Mouse (Mus musculus) CH12.LX (cell line): ENCODE data around the gene Itsn1. TPM values are rescaled to one million over a fixed set of nuclear protein-coding genes. Genes with fewer than 3 reads are reported as not detected.

ENCODE experiments used
- DNase-seq: peaks from one replicate; pipeline ENCODE4 v3.0.0-alpha.2; 2013; ENCODE audit errors: extremely low read depth
- H3K27ac ChIP-seq: 2 replicates; pipeline ENCODE4 v1.5.1; 2012; ENCODE audit warnings: low read depth, mild to moderate bottlenecking, control low read depth, moderate library complexity; ENCODE audit not compliant: insufficient read depth
- H3K27me3 ChIP-seq: replicated peaks from 2 replicates; pipeline ENCODE3; 2012; ENCODE audit warnings: inconsistent platforms
- H3K36me3 ChIP-seq, 2 experiments: replicated peaks in 1 of 2; 2 replicates each; pipeline versions ENCODE3 to v1.6.1; 2012; ENCODE audit warnings: inconsistent platforms in 1 of 2, low read length in 1 of 2, mild to moderate bottlenecking in 1 of 2, mixed read lengths in 1 of 2, moderate library complexity in 1 of 2; ENCODE audit not compliant: control insufficient read depth in 1 of 2, insufficient read depth in 1 of 2
- H3K4me1 ChIP-seq, 2 experiments: 2 replicates each; pipeline ENCODE4 v1.6.1; 2012; ENCODE audit warnings: inconsistent platforms in 1 of 2, moderate library complexity in 1 of 2; ENCODE audit not compliant: insufficient read depth in 2 of 2, control insufficient read depth in 1 of 2
- H3K4me2 ChIP-seq: 2 replicates; pipeline ENCODE4 v1.6.1; 2012; ENCODE audit warnings: low read depth, mild to moderate bottlenecking, control low read depth; ENCODE audit not compliant: poor library complexity, insufficient read depth, severe bottlenecking
- H3K4me3 ChIP-seq, 3 experiments: fragments of 150-350 bp in 1 of 3; sonication (generic) in 1 of 3; replicated peaks in 1 of 3; 2 replicates each; pipeline versions ENCODE3 to v1.5.1; 2011 to 2012; ENCODE audit warnings: low read depth in 2 of 3, low read length in 2 of 3, mild to moderate bottlenecking in 2 of 3, moderate library complexity in 2 of 3, control low read depth in 1 of 3, improper control_type of control experiment in 1 of 3, inconsistent platforms in 1 of 3, mixed read lengths in 1 of 3; ENCODE audit not compliant: poor library complexity in 1 of 3
- H3K79me2 ChIP-seq: replicated peaks from 2 replicates; pipeline ENCODE4 v1.6.1; 2012; ENCODE audit warnings: mild to moderate bottlenecking, moderate library complexity; ENCODE audit not compliant: control insufficient read depth, poor library complexity, insufficient read depth, severe bottlenecking; ENCODE audit errors: extremely low read depth
- H3K9ac ChIP-seq: 2 replicates; pipeline ENCODE4 v1.6.1; 2012; ENCODE audit warnings: low read depth, mild to moderate bottlenecking, control low read depth, moderate library complexity; ENCODE audit not compliant: insufficient read depth
- H3K9me3 ChIP-seq: replicated peaks from 2 replicates; pipeline ENCODE3; 2012; ENCODE audit warnings: low read length, inconsistent platforms, mixed read lengths
- CTCF ChIP-seq, 2 experiments: IDR thresholded peaks in 1 of 2; conservative IDR thresholded peaks in 1 of 2; 2 replicates each; pipeline ENCODE4 v1.5.1; 2011 to 2012; ENCODE audit warnings: low read depth in 2 of 2, low read length in 2 of 2, improper control_type of control experiment in 1 of 2, inconsistent platforms in 1 of 2, mild to moderate bottlenecking in 1 of 2, moderate library complexity in 1 of 2
- E2F4 ChIP-seq: IDR thresholded peaks from 2 replicates; pipeline ENCODE4 v1.6.1; 2011; ENCODE audit warnings: low read depth, low read length, improper control_type of control experiment; ENCODE audit not compliant: insufficient replicate concordance
- GABPA ChIP-seq: IDR thresholded peaks from 2 replicates; pipeline ENCODE4 v1.6.1; 2012; ENCODE audit warnings: low read depth, low read length, improper control_type of control experiment, inconsistent platforms; ENCODE audit not compliant: insufficient replicate concordance
- JUN ChIP-seq: IDR thresholded peaks from 2 replicates; pipeline ENCODE4 v1.6.1; 2011; ENCODE audit warnings: low read depth, mild to moderate bottlenecking, low read length, improper control_type of control experiment, moderate library complexity; ENCODE audit not compliant: insufficient read depth
- JUND ChIP-seq: conservative IDR thresholded peaks from 2 replicates; pipeline ENCODE4 v1.6.1; 2011; ENCODE audit warnings: low read depth, low read length, improper control_type of control experiment
- KAT2A ChIP-seq: IDR thresholded peaks from 2 replicates; pipeline ENCODE4 v1.6.1; 2012; ENCODE audit warnings: low read length, improper control_type of control experiment, inconsistent platforms; ENCODE audit not compliant: insufficient replicate concordance
- MAFK ChIP-seq: IDR thresholded peaks from 2 replicates; pipeline ENCODE4 v1.6.1; 2011; ENCODE audit warnings: low read length, improper control_type of control experiment; ENCODE audit not compliant: insufficient replicate concordance
- MAZ ChIP-seq: IDR thresholded peaks from 2 replicates; pipeline ENCODE4 v1.6.1; 2012; ENCODE audit warnings: low read depth, mild to moderate bottlenecking, inconsistent platforms, low read length, improper control_type of control experiment, moderate library complexity
- MEF2A ChIP-seq: IDR thresholded peaks from 2 replicates; pipeline ENCODE4 v1.6.1; 2014; ENCODE audit warnings: low read depth, mild to moderate bottlenecking, inconsistent platforms, low read length, improper control_type of control experiment, borderline replicate concordance
- MXI1 ChIP-seq: IDR thresholded peaks from 2 replicates; pipeline ENCODE4 v1.6.1; 2011; ENCODE audit warnings: mild to moderate bottlenecking, low read depth, low read length, improper control_type of control experiment
- MYC ChIP-seq: IDR thresholded peaks from 2 replicates; pipeline ENCODE4 v1.6.1; 2011; ENCODE audit warnings: low read depth, mild to moderate bottlenecking, improper control_type of control experiment, low read length
- NELFE ChIP-seq: IDR thresholded peaks from 2 replicates; pipeline ENCODE4 v1.6.1; 2011; ENCODE audit warnings: low read depth, low read length, improper control_type of control experiment
- NRF1 ChIP-seq: IDR thresholded peaks from 2 replicates; pipeline ENCODE4 v1.6.1; 2014; ENCODE audit warnings: low read depth, mild to moderate bottlenecking, inconsistent platforms, low read length, improper control_type of control experiment, moderate library complexity
- SIN3A ChIP-seq: IDR thresholded peaks from 2 replicates; pipeline ENCODE4 v1.6.1; 2012; ENCODE audit warnings: low read length, improper control_type of control experiment, inconsistent platforms
- TBP ChIP-seq: conservative IDR thresholded peaks from 2 replicates; pipeline ENCODE4 v1.6.1; 2011; ENCODE audit warnings: low read depth, low read length, improper control_type of control experiment
- TCF12 ChIP-seq: IDR thresholded peaks from 2 replicates; pipeline ENCODE4 v1.6.1; 2014; ENCODE audit warnings: low read depth, mild to moderate bottlenecking, inconsistent platforms, low read length, improper control_type of control experiment
- UBTF ChIP-seq: IDR thresholded peaks from 2 replicates; pipeline ENCODE4 v1.6.1; 2012; ENCODE audit warnings: low read depth, mild to moderate bottlenecking, inconsistent platforms, low read length, improper control_type of control experiment, moderate library complexity
- dilution Hi-C: fragments of 300-500 bp; cut with MboI; formaldehyde crosslinking; loops from 2 replicates; pipeline ENCODE4 v1.14.3; 2020; ENCODE audit warnings: low sequenced_read_pairs; ENCODE audit not compliant: extremely low pct_unique_long_range_greater_than_20kb, extremely low pct_ligation_motif_present
- in situ Hi-C: fragments of 300-500 bp; cut with MboI; formaldehyde crosslinking; loops from 3 replicates; pipeline ENCODE4 v1.14.3; 2019; ENCODE audit warnings: low sequenced_read_pairs, low pct_ligation_motif_present, low pct_unique_long_range_greater_than_20kb, mixed read lengths
- polyA plus RNA-seq: library from polyadenylated mRNA; unstranded; fragments of >175 nt; gene quantifications from 2 replicates; pipeline ENCODE4 v1.2.1, GENCODE M21; 2012; ENCODE audit warnings: low read depth; ENCODE audit not compliant: insufficient read length
- total RNA-seq, 2 experiments: library from RNA; depleted of rRNA; stranded (reverse); fragments of 300-350 nt in 1 of 2; fragments of >200 nt in 1 of 2; gene quantifications; 2 replicates each; pipeline ENCODE4 v1.2.3; 2012 to 2014

Gene Itsn1
- total and polyA plus RNA-seq, 3 experiments, result 32.5 to 54.5 (median 46.3) TPM

DNA sequence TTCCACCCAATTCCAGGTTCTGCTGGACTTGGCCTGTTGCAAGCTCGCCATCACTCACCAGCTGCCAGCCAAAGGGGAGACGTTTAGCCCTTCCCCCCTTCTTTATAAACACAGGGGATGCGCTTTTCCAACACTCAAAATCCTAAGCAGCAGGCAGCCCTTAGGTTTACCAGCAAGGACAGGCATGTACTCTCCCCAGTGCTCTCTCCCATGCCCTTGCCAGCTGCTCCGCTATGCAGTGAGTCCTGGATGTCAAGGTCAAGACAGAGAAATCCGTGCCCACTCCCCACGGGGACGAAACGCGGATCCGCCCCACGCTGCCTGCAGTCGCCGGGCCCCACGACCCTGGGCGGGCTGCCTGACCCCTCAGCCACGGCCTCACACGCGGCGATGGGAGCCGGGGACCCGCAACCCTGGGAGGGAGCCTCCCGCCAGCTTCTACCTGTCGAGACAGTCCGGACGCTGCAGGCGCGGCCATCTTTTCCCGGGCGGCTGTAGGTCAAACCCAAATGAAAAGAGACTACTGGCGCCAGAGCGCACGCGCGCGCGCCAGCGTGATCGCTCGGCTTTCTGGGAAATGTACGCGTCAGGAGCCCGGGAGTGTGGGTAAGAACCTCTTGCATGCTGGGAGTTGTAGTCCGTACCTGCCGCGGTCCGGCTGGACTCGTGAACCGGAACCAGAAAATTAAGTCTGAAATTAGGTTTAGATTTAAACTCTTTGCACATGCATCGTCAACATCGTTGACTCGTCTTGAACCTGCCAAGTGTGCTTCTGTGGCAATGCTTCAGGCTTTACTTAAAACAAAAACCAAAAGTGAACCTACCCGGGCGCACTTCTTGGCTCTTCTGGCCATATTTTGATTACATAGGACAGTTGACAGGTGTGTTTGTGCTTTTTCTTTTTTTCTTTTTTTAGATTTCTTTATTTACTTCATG, 202.3 kb downstream of the Itsn1 start (continued):
- TF ChIP-seq MEF2A (peak; percentile 69), KAT2A (peak; percentile 100), JUN (no peak), MXI1 (peak; percentile 84), NELFE (peak; percentile 96), CTCF (conservative IDR thresholded peaks at IDR 0.05 in 1 of 2, IDR thresholded peaks at IDR 0.05 in 1 of 2; ENCODE audit: low read depth in 2 of 2, low read length in 2 of 2) (no peak), NRF1 (peak; percentile 96), JUND (peak; percentile 37; the same call in 1 of the 2 replicates), TBP (peak; percentile 68), MYC (peak; percentile 90), GABPA (peak; percentile 93; the same call in 1 of the 2 replicates), SIN3A (no peak; the same call in none of the 2 replicates), TCF12 (peak; percentile 91), MAZ (no peak), UBTF (no peak)

GRCm38 (mm10) chr16:91932082-91932690, 203.1 kb downstream of the Itsn1 start:
- Histone ChIP-seq H3K27ac (no peak overlapping the region), H3K4me3 (peak overlapping the region in 2 of 3 experiments; percentile 97 to 98), H3K27me3 (no peaks in the 10 kb centered on the region), H3K4me1 (peaks cover 4 to 34% of the 10 kb centered on the region in 2 experiments; a peak in 2 of 4 replicates), H3K4me2 (peak overlapping the region; percentile 41), H3K79me2 (peaks cover 27% of the 10 kb centered on the region), H3K9me3 (no peaks in the 10 kb centered on the region), H3K9ac (peak overlapping the region; percentile 66; the same call in 1 of the 2 replicates), H3K36me3 (peaks cover 22 to 31% of the 10 kb centered on the region in 2 experiments)
- TF ChIP-seq SIN3A, result 0 out of 2 replicates have a peak, but pooled peaks have one; percentile 1
- TF ChIP-seq MYC, result peak; percentile 72; the same call in 1 of the 2 replicates
- TF ChIP-seq CTCF (conservative IDR thresholded peaks at IDR 0.05 in 1 of 2, IDR thresholded peaks at IDR 0.05 in 1 of 2; ENCODE audit: low read depth in 2 of 2, low read length in 2 of 2), result peak in 1 of 2 experiments; percentile 33; a peak in 2 of 4 replicates
- no peak for TF ChIP-seq E2F4
- 0 out of 2 replicates have a peak, but pooled peaks have one; percentile 52 for TF ChIP-seq MAFK
- dilution Hi-C loops, result no loop called here
- in situ Hi-C loops, result loop anchor here (10.0 kb wide), 1 partner anchor 513 kb away; no protein-coding TSS in a partner anchor
- no peak for DNase-seq
